ENCODE assay signal across 18 mouse cellular contexts in the genomic region with DNA sequence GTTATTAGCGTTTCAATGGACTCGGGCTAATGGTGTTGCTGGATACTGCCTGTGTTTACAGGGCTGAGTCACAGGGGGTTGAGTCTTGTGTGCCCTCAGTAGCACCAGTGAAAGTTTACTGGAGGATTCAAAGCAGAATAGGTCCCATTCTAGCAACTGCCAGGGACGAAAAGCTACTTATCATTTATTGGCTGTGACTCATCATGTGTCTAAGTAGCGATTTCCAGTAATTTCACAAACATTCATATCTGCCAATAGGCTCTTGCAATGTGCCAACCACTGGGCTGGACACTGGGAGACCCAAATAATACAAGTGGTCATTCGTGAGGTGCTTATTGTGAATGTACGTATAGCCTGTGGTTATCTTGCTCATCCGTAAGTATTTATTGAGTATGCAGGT. TPM values are rescaled to one million over a fixed set of nuclear protein-coding genes. Genes with fewer than 3 reads are reported as not detected.
DNase-seq lines count a peak whose midpoint lies in the region; ATAC-seq lines count a peak whose summit lies in the region.
"Had no signal": no experiment of that assay in that cellular context is flagged by ENCODE, and none has a peak within 500 bp of the region (broad histone marks: within the 10 kb centered on the region; RNA-seq: fewer than 3 reads in every experiment).

No protein-coding gene starts in this region.

- H3K4me2 ChIP-seq in heart, embryonic 14.5 days (ENCODE audit: low read length) = peak overlapping the region; percentile 90; the same call in 1 of the 2 replicates
- no peak overlapping the region for H3K4me2 ChIP-seq in heart, embryonic 11.5 days
- no peak overlapping the region for H3K4me2 ChIP-seq in midbrain, embryonic 11.5 days
- H3K4me2 ChIP-seq in midbrain, embryonic 15.5 days = no peak overlapping the region
- H3K4me2 ChIP-seq in forebrain, embryonic 15.5 days (replicated peaks) = 0 out of 2 replicates have a peak overlapping the region, but pooled peaks have one; percentile 85
- no peak overlapping the region for H3K4me2 ChIP-seq in heart, embryonic 12.5 days

- no peaks in the 10 kb centered on the region for H3K9me3 ChIP-seq in heart, embryonic 14.5 days (ENCODE audit: control insufficient read depth, low read length)
- H3K9me3 ChIP-seq in heart, embryonic 11.5 days (replicated peaks; ENCODE audit: control insufficient read depth, low read length) = no peaks in the 10 kb centered on the region
- no peaks in the 10 kb centered on the region for H3K9me3 ChIP-seq in midbrain, embryonic 11.5 days (ENCODE audit: control insufficient read depth, low read length)
- H3K9me3 ChIP-seq in midbrain, embryonic 15.5 days = no peaks in the 10 kb centered on the region
- no peaks in the 10 kb centered on the region for H3K9me3 ChIP-seq in forebrain, embryonic 15.5 days
- H3K9me3 ChIP-seq in heart, embryonic 12.5 days (replicated peaks) = no peaks in the 10 kb centered on the region
- H3K9me3 ChIP-seq: heart, embryonic 15.5 days; hindbrain, embryonic 13.5 days; liver, embryonic 13.5 days had no signal

- 75% methylated on average over 7 of the region's 7 CpGs for WGBS in heart, embryonic 14.5 days
- 66% methylated on average over 7 of the region's 7 CpGs for WGBS in heart, embryonic 11.5 days (ENCODE audit: insufficient replicate concordance)
- WGBS in midbrain, embryonic 11.5 days = 80% methylated on average over 7 of the region's 7 CpGs
- 77% methylated on average over 7 of the region's 7 CpGs for WGBS in midbrain, embryonic 15.5 days
- WGBS in forebrain, embryonic 15.5 days = 56% methylated on average over 7 of the region's 7 CpGs
- WGBS in heart, embryonic 12.5 days = 70% methylated on average over 7 of the region's 7 CpGs

- H3K36me3 ChIP-seq in heart, embryonic 14.5 days (ENCODE audit: control insufficient read depth, insufficient read depth, low read length) = no peaks in the 10 kb centered on the region
- H3K36me3 ChIP-seq in heart, embryonic 11.5 days (ENCODE audit: control insufficient read depth, insufficient read depth, low read length) = no peaks in the 10 kb centered on the region
- H3K36me3 ChIP-seq in midbrain, embryonic 11.5 days (ENCODE audit: control insufficient read depth, insufficient read depth, low read length) = no peaks in the 10 kb centered on the region
- no peaks in the 10 kb centered on the region for H3K36me3 ChIP-seq in midbrain, embryonic 15.5 days (replicated peaks)
- no peaks in the 10 kb centered on the region for H3K36me3 ChIP-seq in forebrain, embryonic 15.5 days
- H3K36me3 ChIP-seq in heart, embryonic 12.5 days = no peaks in the 10 kb centered on the region
- H3K36me3 ChIP-seq: heart, embryonic 15.5 days; hindbrain, embryonic 13.5 days; liver, embryonic 13.5 days had no signal

- no peak for ATAC-seq in heart, embryonic 14.5 days (ENCODE audit: insufficient number of reproducible peaks, insufficient read depth, low FRiP score, low read depth)
- no peak for ATAC-seq in heart, embryonic 11.5 days (replicated peaks; ENCODE audit: insufficient number of reproducible peaks, low FRiP score, low TSS enrichment)
- no peak for ATAC-seq in midbrain, embryonic 11.5 days (ENCODE audit: low FRiP score)
- no peak for ATAC-seq in midbrain, embryonic 15.5 days (replicated peaks)
- no peak for ATAC-seq in forebrain, embryonic 15.5 days (replicated peaks)
- no peak for ATAC-seq in heart, embryonic 12.5 days (ENCODE audit: insufficient number of reproducible peaks, low FRiP score)

- no peak overlapping the region for H3K4me3 ChIP-seq in heart, embryonic 14.5 days (ENCODE audit: control insufficient read depth in 1 of 2, insufficient read depth in 1 of 2, low read depth in 1 of 2, low read length in 2 of 2)
- H3K4me3 ChIP-seq in heart, embryonic 11.5 days (ENCODE audit: low read depth, low read length) = no peak overlapping the region
- no peak overlapping the region for H3K4me3 ChIP-seq in midbrain, embryonic 11.5 days (ENCODE audit: low read depth, low read length)
- H3K4me3 ChIP-seq in midbrain, embryonic 15.5 days = no peak overlapping the region
- H3K4me3 ChIP-seq in forebrain, embryonic 15.5 days = 0 out of 2 replicates have a peak overlapping the region, but pooled peaks have one; percentile 86
- no peak overlapping the region for H3K4me3 ChIP-seq in heart, embryonic 12.5 days
- H3K4me3 ChIP-seq: layer of hippocampus, adult 2 months had no signal

- H3K27me3 ChIP-seq in heart, embryonic 14.5 days (ENCODE audit: control insufficient read depth, insufficient read depth, low read length) = no peaks in the 10 kb centered on the region; the same call in 1 of the 2 replicates
- no peaks in the 10 kb centered on the region for H3K27me3 ChIP-seq in heart, embryonic 11.5 days (ENCODE audit: control insufficient read depth, insufficient read depth, low read length)
- H3K27me3 ChIP-seq in midbrain, embryonic 11.5 days (ENCODE audit: control insufficient read depth, insufficient read depth, low read length) = no peaks in the 10 kb centered on the region
- H3K27me3 ChIP-seq in midbrain, embryonic 15.5 days (replicated peaks) = no peaks in the 10 kb centered on the region
- no peaks in the 10 kb centered on the region for H3K27me3 ChIP-seq in forebrain, embryonic 15.5 days
- H3K27me3 ChIP-seq in heart, embryonic 12.5 days (replicated peaks) = no peaks in the 10 kb centered on the region
- H3K27me3 ChIP-seq: heart, embryonic 15.5 days had no signal

- peak; percentile 60 for DNase-seq in midbrain, embryonic 11.5 days (ENCODE audit: low spot score, missing footprints)
- peak; percentile 54 for DNase-seq in Muller cell, postnatal 12 days (ENCODE audit: inconsistent ontology term)
- no peak for DNase-seq in layer of hippocampus, postnatal 25 days (ENCODE audit: extremely low spot score in 1 of 2, low spot score in 1 of 2)
- DNase-seq: cerebellum, adult 11 months; gastrocnemius, postnatal 25 days; kidney, adult 18-20 months; liver, embryonic 13.5 days; lung, postnatal 4 days; right cerebral cortex, postnatal 25 days; thymus, adult 2 months had no signal

- peaks cover 10 to 49% of the 10 kb centered on the region in 2 experiments for H3K4me1 ChIP-seq in heart, embryonic 14.5 days (ENCODE audit: control insufficient read depth in 2 of 2, insufficient read depth in 2 of 2, low read length in 2 of 2)
- peaks cover 44% of the 10 kb centered on the region for H3K4me1 ChIP-seq in heart, embryonic 11.5 days (ENCODE audit: control insufficient read depth, insufficient read depth, low read length)
- peaks cover 11% of the 10 kb centered on the region for H3K4me1 ChIP-seq in midbrain, embryonic 11.5 days (ENCODE audit: control insufficient read depth, insufficient read depth, low read length)
- peaks cover 17% of the 10 kb centered on the region for H3K4me1 ChIP-seq in midbrain, embryonic 15.5 days
- peaks cover 36% of the 10 kb centered on the region for H3K4me1 ChIP-seq in forebrain, embryonic 15.5 days
- peaks cover 52% of the 10 kb centered on the region for H3K4me1 ChIP-seq in heart, embryonic 12.5 days (replicated peaks)

- H3K27ac ChIP-seq in heart, embryonic 14.5 days (replicated peaks in 1 of 2; ENCODE audit: control insufficient read depth in 1 of 2, insufficient read depth in 1 of 2, low read depth in 2 of 2, low read length in 2 of 2) = no peak overlapping the region
- no peak overlapping the region for H3K27ac ChIP-seq in heart, embryonic 11.5 days (ENCODE audit: low read depth, low read length)
- no peak overlapping the region for H3K27ac ChIP-seq in midbrain, embryonic 11.5 days (ENCODE audit: low read depth, low read length)
- H3K27ac ChIP-seq in midbrain, embryonic 15.5 days = no peak overlapping the region
- H3K27ac ChIP-seq in forebrain, embryonic 15.5 days (replicated peaks) = no peak overlapping the region
- H3K27ac ChIP-seq in heart, embryonic 12.5 days (ENCODE audit: poor library complexity, severe bottlenecking) = no peak overlapping the region
- H3K27ac ChIP-seq: heart, embryonic 15.5 days; hindbrain, embryonic 13.5 days; layer of hippocampus, adult 2 months; liver, embryonic 13.5 days had no signal

- no peak overlapping the region for H3K9ac ChIP-seq in heart, embryonic 14.5 days (ENCODE audit: low read length)
- no peak overlapping the region for H3K9ac ChIP-seq in heart, embryonic 11.5 days (ENCODE audit: low read depth, low read length)
- H3K9ac ChIP-seq in midbrain, embryonic 11.5 days (ENCODE audit: low read length) = no peak overlapping the region
- H3K9ac ChIP-seq in midbrain, embryonic 15.5 days = no peak overlapping the region
- H3K9ac ChIP-seq in forebrain, embryonic 15.5 days (replicated peaks) = no peak overlapping the region
- no peak overlapping the region for H3K9ac ChIP-seq in heart, embryonic 12.5 days
- H3K9ac ChIP-seq: liver, embryonic 13.5 days had no signal

RNA-seq across cellular contexts. Expression of a gene that starts 2.3 kb away (rescaled TPM):
- 52.5 and 55.9 TPM in 2 replicates for polyA plus RNA-seq in heart, embryonic 14.5 days (2014; fragmentation: Nextera tagmentation; extraction: Ambion mirVana)
- 45.2 and 64.1 TPM in 2 replicates for polyA plus RNA-seq in heart, embryonic 11.5 days (2014; fragmentation: Nextera tagmentation; extraction: Ambion mirVana)
- 79.1 and 80.1 TPM in 2 replicates for polyA plus RNA-seq in midbrain, embryonic 11.5 days (2014; fragmentation: Nextera tagmentation; extraction: Ambion mirVana)
- polyA plus RNA-seq in midbrain, embryonic 15.5 days (2015; fragmentation: Nextera tagmentation; extraction: Ambion mirVana) = 52.7 and 56.0 TPM in 2 replicates
- polyA plus RNA-seq in forebrain, embryonic 15.5 days (2015; fragmentation: Nextera tagmentation; extraction: Ambion mirVana) = 116 and 117 TPM in 2 replicates
- total RNA-seq in layer of hippocampus, postnatal 25 days (2021) = 10 to 100 TPM; 23.0 to 25.5 TPM
- 63.7 and 65.4 TPM in 2 replicates for polyA plus RNA-seq in heart, embryonic 12.5 days (2016; fragmentation: Nextera tagmentation; extraction: Ambion mirVana)

Comparison
In these comparisons a context has a peak if more than half of its experiments do, and no peak if none do; other contexts are left out.
1. H3K4me2 ChIP-seq: peak in heart, embryonic 14.5 days (single experiment) and forebrain, embryonic 15.5 days (single experiment); none in heart, embryonic 11.5 days (single experiment), midbrain, embryonic 11.5 days (single experiment), midbrain, embryonic 15.5 days (single experiment) and heart, embryonic 12.5 days (single experiment).
2. DNase-seq: peak in midbrain, embryonic 11.5 days (single experiment) and Muller cell, postnatal 12 days (single experiment); none in layer of hippocampus, postnatal 25 days (0 of 2).